Mouse (Mus musculus) heart, embryonic 14.5 days (tissue): ENCODE data around the gene Dvl2. TPM values are rescaled to one million over a fixed set of nuclear protein-coding genes. Genes with fewer than 3 reads are reported as not detected.

Source experiments
- ATAC-seq: fragments of 200-750 bp; cut with Nextera tagmentation; 2 replicates; pipeline ENCODE4 v1.8.0; 2017; ENCODE audit warnings: low read depth, moderate TSS enrichment; ENCODE audit not compliant: insufficient number of reproducible peaks, insufficient read depth, low FRiP score
- H3K27ac ChIP-seq, 2 experiments: fragments of 200-500 bp in 1 of 2; fragments of 300-500 bp in 1 of 2; sonication (generic) in 1 of 2; replicated peaks in 1 of 2; 2 replicates each; pipeline ENCODE4 v1.5.1; 2012 to 2014; ENCODE audit warnings: low read depth in 2 of 2, low read length in 2 of 2, control low read depth in 1 of 2, mild to moderate bottlenecking in 1 of 2, mixed read lengths in 1 of 2; ENCODE audit not compliant: control insufficient read depth in 1 of 2, insufficient read depth in 1 of 2
- H3K27me3 ChIP-seq: fragments of 300-500 bp; sonication (generic); 2 replicates; pipeline ENCODE4 v1.6.1; 2014; ENCODE audit warnings: mild to moderate bottlenecking, low read length, control low read depth; ENCODE audit not compliant: control insufficient read depth, insufficient read depth
- H3K36me3 ChIP-seq: fragments of 300-500 bp; sonication (generic); 2 replicates; pipeline ENCODE4 v1.6.1; 2014; ENCODE audit warnings: mild to moderate bottlenecking, control low read depth, low read length, mixed read lengths; ENCODE audit not compliant: control insufficient read depth, insufficient read depth
- H3K4me1 ChIP-seq, 2 experiments: fragments of 200-500 bp in 1 of 2; fragments of 300-500 bp in 1 of 2; sonication (generic) in 1 of 2; 2 replicates each; pipeline ENCODE4 v1.6.1; 2012 to 2014; ENCODE audit warnings: low read length in 2 of 2, control low read depth in 1 of 2, mixed read lengths in 1 of 2; ENCODE audit not compliant: control insufficient read depth in 2 of 2, insufficient read depth in 2 of 2
- H3K4me2 ChIP-seq: fragments of 300-500 bp; sonication (generic); 2 replicates; pipeline ENCODE4 v1.6.1; 2014; ENCODE audit warnings: mild to moderate bottlenecking, low read length
- H3K4me3 ChIP-seq, 2 experiments: fragments of 200-500 bp in 1 of 2; fragments of 300-500 bp in 1 of 2; sonication (generic) in 1 of 2; 2 replicates each; pipeline ENCODE4 v1.5.1; 2012 to 2014; ENCODE audit warnings: low read length in 2 of 2, mild to moderate bottlenecking in 2 of 2, control low read depth in 1 of 2, low read depth in 1 of 2, moderate library complexity in 1 of 2; ENCODE audit not compliant: control insufficient read depth in 1 of 2, insufficient read depth in 1 of 2
- H3K9ac ChIP-seq: fragments of 300-500 bp; sonication (generic); 2 replicates; pipeline ENCODE4 v1.6.1; 2014; ENCODE audit warnings: mild to moderate bottlenecking, low read length
- H3K9me3 ChIP-seq: fragments of 300-500 bp; sonication (generic); 2 replicates; pipeline ENCODE4 v1.6.1; 2016; ENCODE audit warnings: low read length, control low read depth; ENCODE audit not compliant: control insufficient read depth
- WGBS: fragments of 180-500 bp; shearing (Covaris S2); extraction: QIAGEN DNeasy Blood & Tissue Kit; methylation state at CpG from one replicate; pipeline ENCODE4 v1.1.7; 2014; 5-methylcytosine and 5-hydroxymethylcytosine counted together
- polyA plus RNA-seq: library from polyadenylated mRNA; unstranded; fragments of >200 nt; fragmentation: Nextera tagmentation; extraction: Ambion mirVana; gene quantifications from 2 replicates; pipeline ENCODE4 v1.2.1, GENCODE M21; 2014

Dvl2 gene
- polyA plus RNA-seq, 1 experiment from 2014 or later, result 16.6 TPM

- Histone ChIP-seq H3K4me3 (no peak overlapping the region), H3K9ac (no peak overlapping the region), H3K27me3 (peaks cover 18% of the 10 kb centered on the region), H3K36me3 (peaks cover 67% of the 10 kb centered on the region), H3K27ac (no peak overlapping the region), H3K4me1 (peaks cover 4 to 11% of the 10 kb centered on the region in 2 experiments; a peak in 3 of 4 replicates), H3K9me3 (no peaks in the 10 kb centered on the region), H3K4me2 (no peak overlapping the region)
- ATAC-seq, result no peak
- 87% methylated on average over 6 of the region's 6 CpGs for WGBS
Observed at GRCm38 (mm10) chr11:69970222-69970621, 30.2 kb upstream of the Dvl2 start.

GRCm38 (mm10) chr11:69970775-69971174 is 29.6 kb upstream of the Dvl2 start:
- Histone ChIP-seq H3K27me3 (peaks cover 13% of the 10 kb centered on the region), H3K4me2 (no peak overlapping the region), H3K4me3 (no peak overlapping the region), H3K36me3 (peaks cover 71% of the 10 kb centered on the region), H3K9me3 (no peaks in the 10 kb centered on the region), H3K4me1 (peaks cover 4 to 10% of the 10 kb centered on the region in 2 experiments; a peak in 3 of 4 replicates), H3K27ac (no peak overlapping the region), H3K9ac (no peak overlapping the region)
- 82% methylated on average over 3 of the region's 3 CpGs for WGBS
- no peak for ATAC-seq

- Histone ChIP-seq H3K4me2 (no peak overlapping the region), H3K36me3 (peaks cover 79% of the 10 kb centered on the region), H3K4me3 (no peak overlapping the region), H3K9me3 (no peaks in the 10 kb centered on the region), H3K9ac (no peak overlapping the region), H3K4me1 (peaks cover 3 to 4% of the 10 kb centered on the region in 2 experiments; a peak in 3 of 4 replicates), H3K27me3 (no peaks in the 10 kb centered on the region), H3K27ac (no peak overlapping the region)
- WGBS, result 96% methylated on average over 2 of the region's 2 CpGs
- ATAC-seq, result no peak
Observed at GRCm38 (mm10) chr11:69974907-69975306, 25.5 kb upstream of the Dvl2 start.

GRCm38 (mm10) chr11:69976271-69976670 is 24.1 kb upstream of the Dvl2 start:
- H3K4me2 ChIP-seq, result no peak overlapping the region
- H3K4me3 ChIP-seq, result no peak overlapping the region
- ATAC-seq, result no peak
- no peaks in the 10 kb centered on the region for H3K27me3 ChIP-seq
- WGBS, result 34% methylated on average over 4 of the region's 4 CpGs
- H3K9me3 ChIP-seq, result no peaks in the 10 kb centered on the region
- H3K36me3 ChIP-seq, result peaks cover 71% of the 10 kb centered on the region
- H3K27ac ChIP-seq, result no peak overlapping the region
- H3K9ac ChIP-seq, result no peak overlapping the region
- H3K4me1 ChIP-seq, result peaks cover 3 to 4% of the 10 kb centered on the region in 2 experiments; a peak in 3 of 4 replicates

- Histone ChIP-seq H3K27me3 (no peaks in the 10 kb centered on the region), H3K36me3 (peaks cover 50% of the 10 kb centered on the region), H3K9me3 (no peaks in the 10 kb centered on the region), H3K4me1 (peaks cover 11 to 24% of the 10 kb centered on the region in 2 experiments), H3K9ac (peak overlapping the region; percentile 99), H3K4me2 (peak overlapping the region; percentile 88), H3K4me3 (peak overlapping the region; percentile 82 to 99), H3K27ac (peak overlapping the region; percentile 96 to 99)
- no peak for ATAC-seq
- WGBS, result 2% methylated on average over 16 of the region's 16 CpGs
Observed at GRCm38 (mm10) chr11:69979827-69980195, 20.6 kb upstream of the Dvl2 start.

GRCm38 (mm10) chr11:69980196-69981140 is 19.9 kb upstream of the Dvl2 start:
- Histone ChIP-seq H3K27me3 (no peaks in the 10 kb centered on the region), H3K27ac (peak overlapping the region; percentile 99), H3K4me1 (peaks cover 11 to 24% of the 10 kb centered on the region in 2 experiments), H3K9ac (peak overlapping the region; percentile 99), H3K4me3 (peak overlapping the region; percentile 98 to 99), H3K36me3 (peaks cover 50% of the 10 kb centered on the region), H3K4me2 (peak overlapping the region; percentile 88), H3K9me3 (no peaks in the 10 kb centered on the region)
- WGBS, result under 1% methylated on average over 42 of the region's 60 CpGs
- ATAC-seq, result peak; percentile 96

- ATAC-seq, result no peak
- under 1% methylated on average over 33 of the region's 43 CpGs for WGBS
- H3K9me3 ChIP-seq, result no peaks in the 10 kb centered on the region
- H3K4me2 ChIP-seq, result peak within 1 kb of the TSS; percentile 88
- H3K9ac ChIP-seq, result peak within 1 kb of the TSS; percentile 99
- peak within 1 kb of the TSS; percentile 99 for H3K27ac ChIP-seq
- H3K27me3 ChIP-seq, result no peaks in the 10 kb centered on the region
- H3K4me3 ChIP-seq, result peak within 1 kb of the TSS; percentile 98 to 99
- peaks cover 51% of the 10 kb centered on the region for H3K36me3 ChIP-seq
- H3K4me1 ChIP-seq, result peaks cover 11 to 24% of the 10 kb centered on the region in 2 experiments
Observed at GRCm38 (mm10) chr11:69981141-69981762, 19.1 kb upstream of the Dvl2 start, which contains the start of gene Ctdnep1. Gene Ctdnep1 (plus strand): TSS chr11:69981156.
